Mouse (Mus musculus): ENCODE results near the gene Pde6g. TPM values are rescaled to one million over a fixed set of nuclear protein-coding genes. Genes with fewer than 3 reads are reported as not detected.

The Pde6g gene
- total RNA-seq, 2 experiments from 2014 or later: 0.20 to 0.41 TPM

- DNase-seq (ENCODE audit: low spot score in 2 of 2): no peak
These were observed 14.4 kb upstream of the Pde6g start for GRCm38 (mm10) chr11:120467736-120468092.

GRCm38 (mm10) chr11:120467051-120467735 is 13.9 kb upstream of the Pde6g start, which contains the start of gene Arl16:
TSS of gene Arl16 (minus strand) at chr11:120467607.
- DNase-seq (ENCODE audit: low spot score in 2 of 2): peak; percentile 93

- DNase-seq (ENCODE audit: low spot score in 2 of 2): no peak
These were observed 12.2 kb upstream of the Pde6g start for GRCm38 (mm10) chr11:120465521-120465920.

- DNase-seq (ENCODE audit: low spot score in 2 of 2): no peak
These were observed 11.1 kb upstream of the Pde6g start for GRCm38 (mm10) chr11:120464365-120464764.

- no peak for DNase-seq (ENCODE audit: low spot score in 2 of 2)
These were observed 10.2 kb upstream of the Pde6g start for GRCm38 (mm10) chr11:120463536-120463935.

GRCm38 (mm10) chr11:120458847-120459597 is 5.7 kb upstream of the Pde6g start:
- no peak for DNase-seq (ENCODE audit: low spot score in 2 of 2)

GRCm38 (mm10) chr11:120457772-120458751 is 4.8 kb upstream of the Pde6g start, which contains the start of the genes Oxld1 and Ccdc137:
TSS of gene Oxld1 (minus strand) at chr11:120458068.
TSS of gene Ccdc137 (plus strand) at chr11:120458115.
- peak; percentile 79 to 81 for DNase-seq (ENCODE audit: low spot score in 2 of 2)

GRCm38 (mm10) chr11:120457370-120457769 is 4.1 kb upstream of the Pde6g start:
- DNase-seq (ENCODE audit: low spot score in 2 of 2): no peak

- DNase-seq (ENCODE audit: low spot score in 2 of 2): no peak
These were observed 2.1 kb upstream of the Pde6g start for GRCm38 (mm10) chr11:120455413-120455812.

- DNase-seq (ENCODE audit: low spot score in 2 of 2): no peak
These were observed 1.7 kb upstream of the Pde6g start for GRCm38 (mm10) chr11:120454965-120455364.

GRCm38 (mm10) chr11:120452246-120452645 is 1.1 kb downstream of the Pde6g start:
- no peak for DNase-seq (ENCODE audit: low spot score in 2 of 2)

GRCm38 (mm10) chr11:120447179-120447578 is 6.1 kb downstream of the Pde6g start:
- DNase-seq (ENCODE audit: low spot score in 2 of 2): no peak

- DNase-seq (ENCODE audit: low spot score in 2 of 2): no peak
These were observed 7.8 kb downstream of the Pde6g start for GRCm38 (mm10) chr11:120445475-120445874.

GRCm38 (mm10) chr11:120444106-120444505 is 9.2 kb downstream of the Pde6g start:
- DNase-seq (ENCODE audit: low spot score in 2 of 2): no peak

- DNase-seq (ENCODE audit: low spot score in 2 of 2): no peak
These were observed 10.5 kb downstream of the Pde6g start for GRCm38 (mm10) chr11:120442765-120443280.

- DNase-seq (ENCODE audit: low spot score in 2 of 2): no peak
These were observed 11.0 kb downstream of the Pde6g start, which contains the start of gene Tspan10 for GRCm38 (mm10) chr11:120442344-120442743. TSS of gene Tspan10 (plus strand) at chr11:120442644.

- DNase-seq (ENCODE audit: low spot score in 2 of 2): no peak
These were observed 15.4 kb downstream of the Pde6g start for GRCm38 (mm10) chr11:120437857-120438385.

- DNase-seq (ENCODE audit: low spot score in 2 of 2): peak; percentile 92 to 94
These were observed 16.0 kb downstream of the Pde6g start, which contains the start of gene Nploc4 for GRCm38 (mm10) chr11:120437152-120437856. TSS of gene Nploc4 (minus strand) at chr11:120437708.

GRCm38 (mm10) chr11:120426727-120427126 is 26.6 kb downstream of the Pde6g start:
- no peak for DNase-seq (ENCODE audit: low spot score in 2 of 2)
